Mouse (Mus musculus): ENCODE data around the gene Fam104a. TPM values are rescaled to one million over a fixed set of nuclear protein-coding genes. Genes with fewer than 3 reads are reported as not detected.
A peak's percentile ranks its signal among the peaks of the same experiment; 100 is the strongest.

Fam104a gene
- polyA plus RNA-seq, 1 experiment from 2014 or later = 51.2 TPM

- H3K27me3 ChIP-seq (ENCODE audit: control insufficient read depth, insufficient read depth, low read length) = no peaks in the 10 kb centered on the region
- H3K4me3 ChIP-seq (ENCODE audit: low read depth, low read length) = no peak overlapping the region
- no peaks in the 10 kb centered on the region for H3K9me3 ChIP-seq (ENCODE audit: control insufficient read depth, low read depth, low read length)
- peaks cover 45% of the 10 kb centered on the region for H3K36me3 ChIP-seq (ENCODE audit: control insufficient read depth, insufficient read depth, low read length)
- H3K4me2 ChIP-seq (replicated peaks; ENCODE audit: low read depth, low read length) = no peak overlapping the region
- H3K27ac ChIP-seq (ENCODE audit: low read length) = no peak overlapping the region
- WGBS = 61% methylated on average over 3 of the region's 3 CpGs
- H3K4me1 ChIP-seq (ENCODE audit: control insufficient read depth, insufficient read depth, low read length) = peaks cover 7% of the 10 kb centered on the region
- H3K9ac ChIP-seq (replicated peaks; ENCODE audit: low read depth, low read length) = no peak overlapping the region
- no peak for ATAC-seq (ENCODE audit: insufficient number of reproducible peaks, insufficient read depth, low FRiP score, low read depth)
These were observed 7.9 kb upstream of the Fam104a start for GRCm38 (mm10) chr11:113691851-113692250.

DNA sequence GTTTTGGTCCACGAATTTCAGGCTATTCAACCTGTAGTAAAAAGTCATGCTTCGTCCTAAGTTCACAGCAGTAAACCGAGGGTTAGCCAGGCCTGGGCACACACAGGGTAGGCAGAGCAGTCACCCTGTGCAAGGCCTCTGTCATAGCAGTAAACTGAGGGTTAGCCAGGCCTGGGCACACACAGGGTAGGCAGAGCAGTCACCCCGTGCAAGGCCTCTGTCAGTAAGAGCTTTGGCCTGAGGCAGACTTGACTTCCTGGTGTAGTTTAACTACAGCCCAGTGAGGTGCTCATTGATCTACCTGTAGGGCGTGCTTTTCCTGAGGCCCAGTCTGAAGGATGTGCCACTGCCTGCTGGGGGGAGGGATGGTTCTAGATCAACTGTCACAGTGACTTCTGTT, 7.4 kb upstream of the Fam104a start:
- Histone ChIP-seq H3K36me3 (ENCODE audit: control insufficient read depth, insufficient read depth, low read length) (peaks cover 45% of the 10 kb centered on the region), H3K4me1 (ENCODE audit: control insufficient read depth, insufficient read depth, low read length) (peaks cover 11% of the 10 kb centered on the region), H3K4me3 (ENCODE audit: low read depth, low read length) (no peak overlapping the region), H3K9ac (replicated peaks; ENCODE audit: low read depth, low read length) (no peak overlapping the region), H3K27ac (ENCODE audit: low read length) (no peak overlapping the region), H3K27me3 (ENCODE audit: control insufficient read depth, insufficient read depth, low read length) (no peaks in the 10 kb centered on the region), H3K9me3 (ENCODE audit: control insufficient read depth, low read depth, low read length) (no peaks in the 10 kb centered on the region), H3K4me2 (replicated peaks; ENCODE audit: low read depth, low read length) (no peak overlapping the region)
- 83% methylated on average over 5 of the region's 5 CpGs for WGBS
- no peak for ATAC-seq (ENCODE audit: insufficient number of reproducible peaks, insufficient read depth, low FRiP score, low read depth)

DNA sequence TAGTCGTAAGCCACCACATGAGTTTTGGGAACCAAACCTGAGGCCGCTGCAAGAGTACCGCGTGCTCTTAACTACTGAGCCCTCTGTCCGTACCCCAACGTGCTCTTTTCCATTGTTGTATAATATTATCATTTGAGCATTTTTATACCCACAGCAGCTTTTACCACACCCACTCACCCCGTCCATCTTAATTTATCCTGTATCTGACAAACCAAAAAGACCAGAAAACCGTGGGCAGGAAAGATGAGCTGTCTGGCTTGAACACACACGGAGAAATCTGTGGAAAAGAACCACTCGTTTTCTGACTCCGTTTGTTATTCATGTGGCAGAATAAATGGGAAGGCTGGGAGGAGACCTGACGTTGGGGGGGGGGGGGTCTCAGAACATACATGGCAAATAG, 6.6 kb upstream of the Fam104a start:
- no peak overlapping the region for H3K9ac ChIP-seq (replicated peaks; ENCODE audit: low read depth, low read length)
- peaks cover 11% of the 10 kb centered on the region for H3K4me1 ChIP-seq (ENCODE audit: control insufficient read depth, insufficient read depth, low read length)
- H3K4me3 ChIP-seq (ENCODE audit: low read depth, low read length) = no peak overlapping the region
- WGBS = 85% methylated on average over 12 of the region's 12 CpGs
- no peaks in the 10 kb centered on the region for H3K27me3 ChIP-seq (ENCODE audit: control insufficient read depth, insufficient read depth, low read length)
- no peak for ATAC-seq (ENCODE audit: insufficient number of reproducible peaks, insufficient read depth, low FRiP score, low read depth)
- H3K27ac ChIP-seq (ENCODE audit: low read length) = no peak overlapping the region
- H3K9me3 ChIP-seq (ENCODE audit: control insufficient read depth, low read depth, low read length) = no peaks in the 10 kb centered on the region
- H3K4me2 ChIP-seq (replicated peaks; ENCODE audit: low read depth, low read length) = no peak overlapping the region
- H3K36me3 ChIP-seq (ENCODE audit: control insufficient read depth, insufficient read depth, low read length) = peaks cover 45% of the 10 kb centered on the region

DNA sequence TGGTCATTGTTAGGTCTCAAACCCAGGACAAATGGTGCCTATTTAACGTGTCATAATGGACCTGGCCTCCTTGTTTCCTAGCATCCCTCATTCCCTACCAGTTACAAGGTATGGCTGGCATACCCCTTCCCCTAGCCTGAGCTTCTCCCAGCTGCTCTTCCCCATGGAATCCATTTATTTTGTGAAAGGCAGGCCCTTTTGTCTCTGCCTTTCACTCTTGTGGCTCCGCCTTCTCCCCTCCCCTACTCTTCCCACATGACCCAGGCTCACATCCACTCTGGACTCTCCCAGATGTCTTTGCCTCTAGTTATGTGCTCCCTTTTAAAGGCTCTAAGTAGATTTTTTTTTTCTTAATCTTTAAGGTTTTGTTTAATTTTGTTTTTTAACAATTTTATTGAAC, 3.1 kb upstream of the Fam104a start:
- Histone ChIP-seq H3K27ac (ENCODE audit: low read length) (no peak overlapping the region), H3K9ac (replicated peaks; ENCODE audit: low read depth, low read length) (no peak overlapping the region), H3K4me2 (replicated peaks; ENCODE audit: low read depth, low read length) (no peak overlapping the region), H3K27me3 (ENCODE audit: control insufficient read depth, insufficient read depth, low read length) (no peaks in the 10 kb centered on the region), H3K4me1 (ENCODE audit: control insufficient read depth, insufficient read depth, low read length) (peaks cover 26% of the 10 kb centered on the region), H3K36me3 (ENCODE audit: control insufficient read depth, insufficient read depth, low read length) (peaks cover 22% of the 10 kb centered on the region), H3K9me3 (ENCODE audit: control insufficient read depth, low read depth, low read length) (no peaks in the 10 kb centered on the region), H3K4me3 (ENCODE audit: low read depth, low read length) (no peak overlapping the region)
- no peak for ATAC-seq (ENCODE audit: insufficient number of reproducible peaks, insufficient read depth, low FRiP score, low read depth)
- WGBS = 63% methylated on average over 2 of the region's 2 CpGs

- Histone ChIP-seq H3K9ac (replicated peaks; ENCODE audit: low read depth, low read length) (peak overlapping the region; percentile 82), H3K9me3 (ENCODE audit: control insufficient read depth, low read depth, low read length) (no peaks in the 10 kb centered on the region), H3K27ac (ENCODE audit: low read length) (peak overlapping the region; percentile 95; the same call in 1 of the 2 replicates), H3K4me1 (ENCODE audit: control insufficient read depth, insufficient read depth, low read length) (peaks cover 32% of the 10 kb centered on the region), H3K36me3 (ENCODE audit: control insufficient read depth, insufficient read depth, low read length) (peaks cover 18% of the 10 kb centered on the region), H3K4me2 (replicated peaks; ENCODE audit: low read depth, low read length) (peak overlapping the region; percentile 68), H3K4me3 (ENCODE audit: low read depth, low read length) (peak overlapping the region; percentile 87), H3K27me3 (ENCODE audit: control insufficient read depth, insufficient read depth, low read length) (no peaks in the 10 kb centered on the region)
- no peak for ATAC-seq (ENCODE audit: insufficient number of reproducible peaks, insufficient read depth, low FRiP score, low read depth)
- WGBS = 40% methylated on average over 25 of the region's 25 CpGs
These were observed 912 bp upstream of the Fam104a start for GRCm38 (mm10) chr11:113684707-113685426.

- Histone ChIP-seq H3K4me1 (ENCODE audit: control insufficient read depth, insufficient read depth, low read length) (peaks cover 32% of the 10 kb centered on the region), H3K36me3 (ENCODE audit: control insufficient read depth, insufficient read depth, low read length) (peaks cover 7% of the 10 kb centered on the region), H3K9me3 (ENCODE audit: control insufficient read depth, low read depth, low read length) (no peaks in the 10 kb centered on the region), H3K27me3 (ENCODE audit: control insufficient read depth, insufficient read depth, low read length) (no peaks in the 10 kb centered on the region), H3K27ac (ENCODE audit: low read length) (peak overlapping the region; percentile 95), H3K9ac (replicated peaks; ENCODE audit: low read depth, low read length) (peak overlapping the region; percentile 82), H3K4me2 (replicated peaks; ENCODE audit: low read depth, low read length) (peak overlapping the region; percentile 55), H3K4me3 (ENCODE audit: low read depth, low read length) (peak overlapping the region; percentile 87)
- WGBS = 0% methylated on average over 33 of the region's 38 CpGs
- peak; percentile 62; the same call in 1 of the 2 replicates for ATAC-seq (ENCODE audit: insufficient number of reproducible peaks, insufficient read depth, low FRiP score, low read depth)
These were observed 363 bp downstream of the Fam104a start for GRCm38 (mm10) chr11:113683627-113683956.

DNA sequence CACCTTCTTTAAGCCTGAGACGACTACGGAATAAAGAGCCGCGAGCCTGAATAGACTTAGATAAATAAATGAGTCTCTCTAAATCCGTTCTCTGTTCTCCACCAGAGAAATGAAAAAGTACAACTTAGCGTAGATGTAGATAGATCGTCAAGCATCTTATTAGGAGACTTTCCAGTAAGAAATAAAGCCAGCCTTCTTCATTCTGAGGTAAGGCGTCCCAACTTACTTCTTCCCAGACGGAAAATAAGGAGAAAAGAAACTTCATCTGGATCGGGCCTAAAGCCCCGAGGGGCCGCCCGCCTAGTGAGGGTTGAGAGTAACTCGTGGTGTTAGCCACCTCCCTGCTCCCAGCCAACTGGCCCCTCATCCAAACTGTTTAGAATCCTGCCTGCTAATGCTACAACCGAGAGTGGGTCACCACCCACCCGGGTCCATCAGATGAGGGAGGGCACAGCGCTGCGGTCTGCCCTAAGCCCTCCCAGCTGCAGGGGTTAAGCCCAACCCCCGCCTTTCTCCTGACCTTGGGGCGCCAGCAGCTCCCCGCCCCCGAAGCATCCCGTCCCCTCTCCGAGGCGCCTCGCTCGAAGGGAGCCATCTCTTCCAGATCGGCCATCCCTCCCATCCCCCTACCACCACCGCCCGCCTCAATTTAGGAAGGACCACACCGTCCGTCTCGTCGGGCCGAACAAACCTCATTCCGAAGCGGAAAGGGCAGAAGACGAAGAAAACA, 893 bp downstream of the Fam104a start:
- no peaks in the 10 kb centered on the region for H3K27me3 ChIP-seq (ENCODE audit: control insufficient read depth, insufficient read depth, low read length)
- H3K27ac ChIP-seq (ENCODE audit: low read length) = peak overlapping the region; percentile 95
- peak overlapping the region; percentile 82 for H3K9ac ChIP-seq (replicated peaks; ENCODE audit: low read depth, low read length)
- ATAC-seq (ENCODE audit: insufficient number of reproducible peaks, insufficient read depth, low FRiP score, low read depth) = peak; percentile 65
- peak overlapping the region; percentile 87 for H3K4me3 ChIP-seq (ENCODE audit: low read depth, low read length)
- peaks cover 4% of the 10 kb centered on the region for H3K36me3 ChIP-seq (ENCODE audit: control insufficient read depth, insufficient read depth, low read length)
- WGBS = under 1% methylated on average over 38 of the region's 38 CpGs
- H3K9me3 ChIP-seq (ENCODE audit: control insufficient read depth, low read depth, low read length) = no peaks in the 10 kb centered on the region
- peaks cover 32% of the 10 kb centered on the region for H3K4me1 ChIP-seq (ENCODE audit: control insufficient read depth, insufficient read depth, low read length)
- peak overlapping the region; percentile 55 for H3K4me2 ChIP-seq (replicated peaks; ENCODE audit: low read depth, low read length)

DNA sequence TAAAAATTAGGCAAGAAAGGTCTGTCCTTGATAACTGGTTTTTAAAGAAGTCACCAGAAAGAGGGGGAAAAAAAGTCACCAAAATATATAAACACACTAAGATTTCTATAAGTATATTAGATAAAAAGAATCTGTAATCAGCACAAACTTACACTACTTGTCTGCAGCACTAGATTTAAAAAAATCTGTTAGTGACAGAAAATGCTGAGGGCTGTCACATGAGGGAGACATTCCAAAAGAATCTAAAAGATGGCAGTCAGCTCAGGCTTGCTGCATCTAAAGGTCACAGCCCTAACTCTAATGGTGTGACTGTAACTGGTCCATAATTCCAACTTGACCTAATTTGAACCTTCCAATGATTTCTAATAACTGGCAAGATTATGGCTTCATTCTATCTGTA, 2.0 kb downstream of the Fam104a start:
- Histone ChIP-seq H3K9ac (replicated peaks; ENCODE audit: low read depth, low read length) (no peak overlapping the region), H3K27ac (ENCODE audit: low read length) (no peak overlapping the region), H3K27me3 (ENCODE audit: control insufficient read depth, insufficient read depth, low read length) (no peaks in the 10 kb centered on the region), H3K4me2 (replicated peaks; ENCODE audit: low read depth, low read length) (peak overlapping the region; percentile 55), H3K36me3 (ENCODE audit: control insufficient read depth, insufficient read depth, low read length) (peaks cover 1% of the 10 kb centered on the region; the same call in 1 of the 2 replicates), H3K9me3 (ENCODE audit: control insufficient read depth, low read depth, low read length) (no peaks in the 10 kb centered on the region), H3K4me3 (ENCODE audit: low read depth, low read length) (peak overlapping the region; percentile 87; the same call in 1 of the 2 replicates), H3K4me1 (ENCODE audit: control insufficient read depth, insufficient read depth, low read length) (peaks cover 31% of the 10 kb centered on the region)
- ATAC-seq (ENCODE audit: insufficient number of reproducible peaks, insufficient read depth, low FRiP score, low read depth) = no peak
